Mouse (Mus musculus) kidney, postnatal 0 days (tissue): ENCODE measurements around the gene Fam71e2. TPM values are rescaled to one million over a fixed set of nuclear protein-coding genes. Genes with fewer than 3 reads are reported as not detected.
"Not testable (repeated sequence)": the region's sequence is repeated elsewhere in the genome, so short reads cannot be mapped to it uniquely, and the experiment has no call there.

ENCODE experiments used
- ATAC-seq: fragments of 200-750 bp; cut with Nextera tagmentation; replicated peaks from 2 replicates; pipeline ENCODE4 v1.8.0; 2017; ENCODE audit warnings: low read depth, moderate number of reproducible peaks, moderate TSS enrichment, moderate library complexity; ENCODE audit not compliant: low FRiP score
- DNase-seq: peaks from one replicate; pipeline ENCODE4 v3.0.0-alpha.2; 2016; ENCODE audit warnings: low spot score
- H3K27ac ChIP-seq: fragments of 300-500 bp; sonication (generic); 2 replicates; pipeline ENCODE4 v1.5.1; 2014; ENCODE audit warnings: mild to moderate bottlenecking
- H3K27me3 ChIP-seq: fragments of 300-500 bp; sonication (generic); 2 replicates; pipeline ENCODE4 v1.6.1; 2014; ENCODE audit warnings: low read length, mixed read lengths; ENCODE audit not compliant: insufficient read depth
- H3K36me3 ChIP-seq: fragments of 300-500 bp; sonication (generic); 2 replicates; pipeline ENCODE4 v1.6.1; 2014; ENCODE audit warnings: low read length, mixed read lengths; ENCODE audit not compliant: insufficient read depth
- H3K4me1 ChIP-seq: fragments of 300-500 bp; sonication (generic); replicated peaks from 2 replicates; pipeline ENCODE4 v1.6.1; 2014; ENCODE audit warnings: antibody characterized with exemption, low read length, mixed read lengths; ENCODE audit not compliant: insufficient read depth
- H3K4me2 ChIP-seq: fragments of 300-500 bp; sonication (generic); 2 replicates; pipeline ENCODE4 v1.6.1; 2014; ENCODE audit warnings: mild to moderate bottlenecking, low read length, moderate library complexity, mixed read lengths
- H3K4me3 ChIP-seq: fragments of 300-500 bp; sonication (generic); replicated peaks from 2 replicates; pipeline ENCODE4 v1.5.1; 2014; ENCODE audit warnings: low read depth, low read length
- H3K9ac ChIP-seq: fragments of 300-500 bp; sonication (generic); 2 replicates; pipeline ENCODE4 v1.6.1; 2014; ENCODE audit warnings: low read depth, low read length
- H3K9me3 ChIP-seq: fragments of 300-500 bp; sonication (generic); replicated peaks from 2 replicates; pipeline ENCODE4 v1.6.1; 2016; ENCODE audit warnings: low read length, inconsistent platforms, mixed read lengths
- CTCF ChIP-seq: IDR thresholded peaks from 2 replicates; pipeline ENCODE4 v1.5.1; 2016; ENCODE audit warnings: antibody characterized with exemption, low read depth, mild to moderate bottlenecking, moderate library complexity
- WGBS: fragments of 180-500 bp; shearing (Covaris S2); extraction: QIAGEN DNeasy Blood & Tissue Kit; methylation state at CpG from one replicate; pipeline ENCODE4 v1.1.7; 2014; 5-methylcytosine and 5-hydroxymethylcytosine counted together
- polyA plus RNA-seq: library from polyadenylated mRNA; unstranded; fragments of >200 nt; fragmentation: Nextera tagmentation; extraction: Ambion mirVana; gene quantifications from 2 replicates; pipeline ENCODE4 v1.2.1, GENCODE M21; 2015

Fam71e2 gene
- polyA plus RNA-seq = not detected in 2 replicates

GRCm38 (mm10) chr7:4771202-4771601 lies at the start of gene Fam71e2:
Gene Fam71e2 (minus strand): TSS chr7:4771302.
- H3K27me3 ChIP-seq = peaks cover 2% of the 10 kb centered on the region; the same call in 1 of the 2 replicates
- H3K36me3 ChIP-seq = no peaks in the 10 kb centered on the region
- TF ChIP-seq CTCF = no peak
- H3K9ac ChIP-seq = no peak within 1 kb of the TSS
- no peaks in the 10 kb centered on the region for H3K9me3 ChIP-seq
- no peaks in the 10 kb centered on the region for H3K4me1 ChIP-seq
- 67% methylated on average over 5 of the region's 5 CpGs for WGBS
- no peak within 1 kb of the TSS for H3K4me3 ChIP-seq
- ATAC-seq (no peak), DNase-seq (no peak)
- H3K4me2 ChIP-seq = no peak within 1 kb of the TSS
- no peak within 1 kb of the TSS for H3K27ac ChIP-seq

GRCm38 (mm10) chr7:4816559-4816958 lies 45.5 kb upstream of the Fam71e2 start:
- Histone ChIP-seq H3K4me3 (no peak overlapping the region), H3K27ac (no peak overlapping the region), H3K9me3 (no peaks in the 10 kb centered on the region), H3K4me1 (peaks cover 3% of the 10 kb centered on the region; the same call in 1 of the 2 replicates), H3K27me3 (no peaks in the 10 kb centered on the region), H3K4me2 (no peak overlapping the region), H3K9ac (no peak overlapping the region), H3K36me3 (no peaks in the 10 kb centered on the region)
- no peak for ATAC-seq
- peak; percentile 46 for DNase-seq
- no peak for TF ChIP-seq CTCF

GRCm38 (mm10) chr7:4813105-4813791 lies 42.1 kb upstream of the Fam71e2 start:
- TF ChIP-seq CTCF = no peak
- Histone ChIP-seq H3K9ac (peak overlapping the region; percentile 62), H3K4me3 (peak overlapping the region; percentile 41), H3K4me1 (peaks cover 15% of the 10 kb centered on the region), H3K27me3 (no peaks in the 10 kb centered on the region), H3K9me3 (no peaks in the 10 kb centered on the region), H3K27ac (peak overlapping the region; percentile 94), H3K36me3 (peaks cover 3% of the 10 kb centered on the region; the same call in 1 of the 2 replicates), H3K4me2 (peak overlapping the region; percentile 71)
- WGBS = 25% methylated on average over 8 of the region's 8 CpGs
- DNase-seq = no peak
- no peak for ATAC-seq

- Histone ChIP-seq H3K9me3 (no peaks in the 10 kb centered on the region), H3K4me3 (peak within 1 kb of the TSS; percentile 61), H3K27me3 (no peaks in the 10 kb centered on the region), H3K4me1 (peaks cover 15% of the 10 kb centered on the region), H3K9ac (peak within 1 kb of the TSS; percentile 72), H3K36me3 (peaks cover 6% of the 10 kb centered on the region), H3K4me2 (peak within 1 kb of the TSS; percentile 79), H3K27ac (peak within 1 kb of the TSS; percentile 96)
- peak; percentile 48 for TF ChIP-seq CTCF
- ATAC-seq (peak; percentile 99), DNase-seq (peak; percentile 100)
- WGBS = under 1% methylated on average over 62 of the region's 62 CpGs
Measured at GRCm38 (mm10) chr7:4812303-4813104, 41.4 kb upstream of the Fam71e2 start, which contains the start of gene Ube2s. Gene Ube2s (minus strand): TSS chr7:4812590.

- peaks cover 15% of the 10 kb centered on the region for H3K4me1 ChIP-seq
- peak overlapping the region; percentile 72 for H3K9ac ChIP-seq
- H3K27ac ChIP-seq = peak overlapping the region; percentile 96
- DNase-seq (peak; percentile 44), ATAC-seq (no peak; the same call in 1 of the 2 replicates)
- peaks cover 12% of the 10 kb centered on the region for H3K36me3 ChIP-seq
- H3K4me2 ChIP-seq = peak overlapping the region; percentile 79
- no peaks in the 10 kb centered on the region for H3K9me3 ChIP-seq
- H3K4me3 ChIP-seq = peak overlapping the region; percentile 61
- no peak for TF ChIP-seq CTCF
- WGBS = 0% methylated on average over 26 of the region's 36 CpGs
- H3K27me3 ChIP-seq = no peaks in the 10 kb centered on the region
Measured at GRCm38 (mm10) chr7:4811842-4812302, 40.8 kb upstream of the Fam71e2 start.

GRCm38 (mm10) chr7:4811131-4811530 lies 40.0 kb upstream of the Fam71e2 start:
- Histone ChIP-seq H3K4me3 (peak overlapping the region; percentile 61), H3K9ac (peak overlapping the region; percentile 72), H3K27ac (peak overlapping the region; percentile 96; the same call in 1 of the 2 replicates), H3K4me1 (peaks cover 15% of the 10 kb centered on the region), H3K4me2 (peak overlapping the region; percentile 79), H3K36me3 (peaks cover 19% of the 10 kb centered on the region)
- WGBS = 36% methylated on average over 10 of the region's 10 CpGs
- not testable (repeated sequence) for H3K9me3 ChIP-seq, H3K27me3 ChIP-seq, DNase-seq, ATAC-seq
